Mouse (Mus musculus): ENCODE measurements around the gene Arl15. TPM values are rescaled to one million over a fixed set of nuclear protein-coding genes. Genes with fewer than 3 reads are reported as not detected.

Arl15 gene
- polyA plus RNA-seq, 1 experiment from 2014 or later = 10.6 TPM

- no peaks in the 10 kb centered on the region for H3K4me1 ChIP-seq (replicated peaks; ENCODE audit: control insufficient read depth, insufficient read depth, low read length)
- 72% methylated on average over 6 of the region's 6 CpGs for WGBS
These were observed 181.4 kb downstream of the Arl15 start for GRCm38 (mm10) chr13:113975722-113976121.

GRCm38 (mm10) chr13:113976936-113977335, 182.6 kb downstream of the Arl15 start:
- Histone ChIP-seq H3K4me1 (replicated peaks; ENCODE audit: control insufficient read depth, insufficient read depth, low read length) (no peaks in the 10 kb centered on the region), H3K27me3 (ENCODE audit: control insufficient read depth, insufficient read depth, low read depth, low read length) (no peaks in the 10 kb centered on the region), H3K4me3 (ENCODE audit: low read length) (no peak overlapping the region), H3K36me3 (ENCODE audit: control insufficient read depth, insufficient read depth, low read length) (no peaks in the 10 kb centered on the region), H3K27ac (ENCODE audit: low read length) (no peak overlapping the region), H3K9ac (ENCODE audit: low read length) (no peak overlapping the region), H3K9me3 (ENCODE audit: control insufficient read depth, low read length) (no peaks in the 10 kb centered on the region), H3K4me2 (ENCODE audit: low read depth, low read length) (no peak overlapping the region)
- no peak for ATAC-seq (ENCODE audit: low read depth)
- WGBS = 85% methylated on average over 4 of the region's 4 CpGs

More at GRCm38 (mm10) chr13:113975722-113976121, 181.4 kb downstream of the Arl15 start:
- no peak for ATAC-seq (ENCODE audit: low read depth)
- no peaks in the 10 kb centered on the region for H3K27me3 ChIP-seq (ENCODE audit: control insufficient read depth, insufficient read depth, low read depth, low read length)
- H3K4me3 ChIP-seq (ENCODE audit: low read length) = no peak overlapping the region
- no peak overlapping the region for H3K4me2 ChIP-seq (ENCODE audit: low read depth, low read length)
- no peaks in the 10 kb centered on the region for H3K9me3 ChIP-seq (ENCODE audit: control insufficient read depth, low read length)
- H3K27ac ChIP-seq (ENCODE audit: low read length) = no peak overlapping the region
- no peak overlapping the region for H3K9ac ChIP-seq (ENCODE audit: low read length)
- no peaks in the 10 kb centered on the region for H3K36me3 ChIP-seq (ENCODE audit: control insufficient read depth, insufficient read depth, low read length)

GRCm38 (mm10) chr13:113980739-113981460, 186.6 kb downstream of the Arl15 start:
- no peaks in the 10 kb centered on the region for H3K9me3 ChIP-seq (ENCODE audit: control insufficient read depth, low read length)
- H3K4me3 ChIP-seq (ENCODE audit: low read length) = no peak overlapping the region
- H3K27me3 ChIP-seq (ENCODE audit: control insufficient read depth, insufficient read depth, low read depth, low read length) = no peaks in the 10 kb centered on the region
- no peaks in the 10 kb centered on the region for H3K36me3 ChIP-seq (ENCODE audit: control insufficient read depth, insufficient read depth, low read length)
- no peak overlapping the region for H3K9ac ChIP-seq (ENCODE audit: low read length)
- no peak overlapping the region for H3K4me2 ChIP-seq (ENCODE audit: low read depth, low read length)
- H3K4me1 ChIP-seq (replicated peaks; ENCODE audit: control insufficient read depth, insufficient read depth, low read length) = no peaks in the 10 kb centered on the region
- 50% methylated on average over 15 of the region's 15 CpGs for WGBS
- no peak for ATAC-seq (ENCODE audit: low read depth)
- no peak overlapping the region for H3K27ac ChIP-seq (ENCODE audit: low read length)

DNA sequence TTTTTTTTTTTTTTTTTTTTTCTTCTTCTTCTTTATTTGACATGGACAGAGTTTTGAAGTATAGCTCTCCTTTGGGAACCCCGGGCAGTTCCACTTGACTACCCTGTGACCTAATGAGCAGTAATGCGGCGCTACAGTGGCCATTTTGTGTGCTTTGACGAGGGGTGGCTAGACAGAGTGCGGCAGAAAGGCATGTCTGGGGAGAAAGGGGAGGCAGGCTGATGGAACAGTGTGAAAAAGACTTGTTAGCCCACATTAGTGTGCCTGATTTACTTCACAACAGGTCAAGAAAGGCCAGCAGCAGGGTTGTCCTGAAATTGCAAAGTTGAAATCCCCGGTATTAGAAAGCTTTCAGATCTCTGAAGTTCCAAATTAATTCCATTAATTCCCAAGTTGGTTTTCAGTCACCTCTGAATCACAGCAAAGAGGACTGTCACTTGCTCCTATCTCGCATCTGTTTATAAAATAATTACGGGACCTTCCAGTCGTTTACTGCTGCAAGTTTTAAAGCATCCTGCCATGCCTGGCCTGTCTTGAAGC, 187.2 kb downstream of the Arl15 start:
- H3K4me2 ChIP-seq (ENCODE audit: low read depth, low read length) = no peak overlapping the region
- WGBS = 52% methylated on average over 9 of the region's 9 CpGs

GRCm38 (mm10) chr13:113983633-113984032, 189.3 kb downstream of the Arl15 start:
- 37% methylated on average over 6 of the region's 6 CpGs for WGBS
- no peak for ATAC-seq (ENCODE audit: low read depth)

More for the DNA sequence above, 187.2 kb downstream of the Arl15 start:
- H3K27ac ChIP-seq (ENCODE audit: low read length) = no peak overlapping the region
- H3K9me3 ChIP-seq (ENCODE audit: control insufficient read depth, low read length) = no peaks in the 10 kb centered on the region
- no peaks in the 10 kb centered on the region for H3K27me3 ChIP-seq (ENCODE audit: control insufficient read depth, insufficient read depth, low read depth, low read length)
- no peak for ATAC-seq (ENCODE audit: low read depth)
- no peaks in the 10 kb centered on the region for H3K4me1 ChIP-seq (replicated peaks; ENCODE audit: control insufficient read depth, insufficient read depth, low read length)
- H3K9ac ChIP-seq (ENCODE audit: low read length) = no peak overlapping the region
- H3K4me3 ChIP-seq (ENCODE audit: low read length) = no peak overlapping the region
- H3K36me3 ChIP-seq (ENCODE audit: control insufficient read depth, insufficient read depth, low read length) = no peaks in the 10 kb centered on the region

GRCm38 (mm10) chr13:113984491-113984890, 190.2 kb downstream of the Arl15 start:
- Histone ChIP-seq H3K4me1 (replicated peaks; ENCODE audit: control insufficient read depth, insufficient read depth, low read length) (peaks cover 3% of the 10 kb centered on the region; the same call in 1 of the 2 replicates), H3K36me3 (ENCODE audit: control insufficient read depth, insufficient read depth, low read length) (no peaks in the 10 kb centered on the region), H3K4me3 (ENCODE audit: low read length) (no peak overlapping the region), H3K9me3 (ENCODE audit: control insufficient read depth, low read length) (no peaks in the 10 kb centered on the region), H3K9ac (ENCODE audit: low read length) (no peak overlapping the region), H3K27ac (ENCODE audit: low read length) (no peak overlapping the region), H3K27me3 (ENCODE audit: control insufficient read depth, insufficient read depth, low read depth, low read length) (no peaks in the 10 kb centered on the region), H3K4me2 (ENCODE audit: low read depth, low read length) (no peak overlapping the region)
- WGBS = 93% methylated on average over 4 of the region's 4 CpGs
- ATAC-seq (ENCODE audit: low read depth) = no peak

More at GRCm38 (mm10) chr13:113983633-113984032, 189.3 kb downstream of the Arl15 start:
- Histone ChIP-seq H3K27me3 (ENCODE audit: control insufficient read depth, insufficient read depth, low read depth, low read length) (no peaks in the 10 kb centered on the region), H3K9ac (ENCODE audit: low read length) (no peak overlapping the region), H3K4me1 (replicated peaks; ENCODE audit: control insufficient read depth, insufficient read depth, low read length) (peaks cover 3% of the 10 kb centered on the region; the same call in 1 of the 2 replicates), H3K4me2 (ENCODE audit: low read depth, low read length) (no peak overlapping the region), H3K27ac (ENCODE audit: low read length) (no peak overlapping the region), H3K36me3 (ENCODE audit: control insufficient read depth, insufficient read depth, low read length) (no peaks in the 10 kb centered on the region), H3K4me3 (ENCODE audit: low read length) (no peak overlapping the region), H3K9me3 (ENCODE audit: control insufficient read depth, low read length) (no peaks in the 10 kb centered on the region)

DNA sequence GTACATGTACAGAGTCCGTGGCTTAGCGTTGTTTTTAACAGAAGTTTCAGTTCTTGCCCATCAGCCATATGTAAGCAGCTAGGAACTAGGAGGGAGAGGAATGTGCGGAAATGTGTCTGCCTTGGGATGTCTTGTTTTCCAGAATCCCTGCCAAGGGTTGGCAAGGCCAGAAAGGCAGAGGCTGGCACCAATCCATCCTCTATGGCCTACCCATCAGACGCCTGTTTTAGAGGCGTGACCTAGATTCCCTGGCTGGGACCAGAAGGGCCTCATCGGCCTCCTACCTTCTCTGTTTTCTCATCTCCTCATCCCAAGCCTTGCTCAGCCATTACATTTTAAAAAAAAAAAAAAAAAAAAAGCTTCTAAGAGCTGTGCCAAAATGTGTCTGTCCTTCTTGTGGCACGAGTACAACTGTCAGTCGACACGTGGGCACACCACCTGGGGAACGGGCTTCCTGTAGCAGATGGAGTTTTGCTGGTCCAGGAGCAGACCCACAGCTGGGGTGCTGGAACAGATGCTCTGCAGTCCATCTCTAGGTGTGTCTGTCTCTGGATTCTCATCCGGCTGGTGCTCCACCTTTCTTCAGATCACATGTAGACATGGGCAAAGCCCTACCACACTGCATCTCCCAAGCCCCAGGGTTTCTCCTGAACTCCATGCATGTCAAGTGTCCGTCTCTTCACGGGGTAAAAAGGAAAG, 192.7 kb downstream of the Arl15 start:
- no peaks in the 10 kb centered on the region for H3K9me3 ChIP-seq (ENCODE audit: control insufficient read depth, low read length)
- peaks cover 3% of the 10 kb centered on the region; the same call in 1 of the 2 replicates for H3K4me1 ChIP-seq (replicated peaks; ENCODE audit: control insufficient read depth, insufficient read depth, low read length)
- no peak overlapping the region for H3K27ac ChIP-seq (ENCODE audit: low read length)
- no peak overlapping the region for H3K4me3 ChIP-seq (ENCODE audit: low read length)
- no peaks in the 10 kb centered on the region for H3K36me3 ChIP-seq (ENCODE audit: control insufficient read depth, insufficient read depth, low read length)
- 78% methylated on average over 13 of the region's 13 CpGs for WGBS
- peak; percentile 26; the same call in 1 of the 2 replicates for ATAC-seq (ENCODE audit: low read depth)
- H3K9ac ChIP-seq (ENCODE audit: low read length) = no peak overlapping the region
- no peak overlapping the region for H3K4me2 ChIP-seq (ENCODE audit: low read depth, low read length)
- H3K27me3 ChIP-seq (ENCODE audit: control insufficient read depth, insufficient read depth, low read depth, low read length) = no peaks in the 10 kb centered on the region

DNA sequence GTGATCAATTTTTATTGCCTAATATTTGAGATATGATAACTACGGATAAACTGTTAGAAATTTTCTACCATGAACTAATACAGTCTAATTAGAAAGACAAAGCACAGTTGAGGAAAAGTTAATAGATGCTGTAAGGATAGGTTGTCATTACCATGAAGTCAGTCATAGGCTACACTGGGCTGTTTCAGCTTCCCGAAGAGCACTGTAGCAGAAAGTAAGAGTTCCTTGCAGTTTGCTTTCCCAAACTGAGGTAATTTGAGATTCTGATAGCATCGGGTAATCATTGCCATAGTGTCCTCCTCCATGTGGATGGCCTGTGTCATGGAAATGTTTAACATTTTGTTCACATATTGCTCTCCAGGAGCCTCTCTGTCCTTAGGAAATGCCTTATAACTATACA, 195.9 kb downstream of the Arl15 start:
- no peaks in the 10 kb centered on the region for H3K27me3 ChIP-seq (ENCODE audit: control insufficient read depth, insufficient read depth, low read depth, low read length)
- no peaks in the 10 kb centered on the region for H3K9me3 ChIP-seq (ENCODE audit: control insufficient read depth, low read length)
- ATAC-seq (ENCODE audit: low read depth) = no peak
- no peaks in the 10 kb centered on the region for H3K36me3 ChIP-seq (ENCODE audit: control insufficient read depth, insufficient read depth, low read length)
- H3K4me1 ChIP-seq (replicated peaks; ENCODE audit: control insufficient read depth, insufficient read depth, low read length) = peaks cover 3% of the 10 kb centered on the region; the same call in 1 of the 2 replicates
- H3K9ac ChIP-seq (ENCODE audit: low read length) = no peak overlapping the region
- H3K27ac ChIP-seq (ENCODE audit: low read length) = no peak overlapping the region
- 90% methylated on average over 3 of the region's 3 CpGs for WGBS
- H3K4me2 ChIP-seq (ENCODE audit: low read depth, low read length) = no peak overlapping the region
- no peak overlapping the region for H3K4me3 ChIP-seq (ENCODE audit: low read length)

- no peak for ATAC-seq (ENCODE audit: low read depth)
- H3K4me3 ChIP-seq (ENCODE audit: low read length) = no peak overlapping the region
- H3K27me3 ChIP-seq (ENCODE audit: control insufficient read depth, insufficient read depth, low read depth, low read length) = no peaks in the 10 kb centered on the region
- H3K4me2 ChIP-seq (ENCODE audit: low read depth, low read length) = no peak overlapping the region
- peaks cover 3% of the 10 kb centered on the region; the same call in 1 of the 2 replicates for H3K4me1 ChIP-seq (replicated peaks; ENCODE audit: control insufficient read depth, insufficient read depth, low read length)
- no peak overlapping the region for H3K9ac ChIP-seq (ENCODE audit: low read length)
- H3K27ac ChIP-seq (ENCODE audit: low read length) = no peak overlapping the region
- H3K9me3 ChIP-seq (ENCODE audit: control insufficient read depth, low read length) = no peaks in the 10 kb centered on the region
- H3K36me3 ChIP-seq (ENCODE audit: control insufficient read depth, insufficient read depth, low read length) = no peaks in the 10 kb centered on the region
- 82% methylated on average over 10 of the region's 10 CpGs for WGBS
These were observed 196.4 kb downstream of the Arl15 start for GRCm38 (mm10) chr13:113990701-113991100.

Data from lung, embryonic 16.5 days (tissue).